Mouse (Mus musculus) gonadal fat pad, adult 2 months (tissue): ENCODE results near the gene Foxj1. TPM values are rescaled to one million over a fixed set of nuclear protein-coding genes. Genes with fewer than 3 reads are reported as not detected.

Experiments used
- DNase-seq: peaks from one replicate; pipeline ENCODE4 v3.0.0-alpha.2; 2012; ENCODE audit warnings: low read depth
- polyA plus RNA-seq: library from polyadenylated mRNA; depleted of rRNA; stranded (reverse); fragments of >200 nt; gene quantifications from 2 replicates; pipeline ENCODE4 v1.2.3, GENCODE M21; 2012

Gene Foxj1
- polyA plus RNA-seq, 1 experiment, result 10.8 TPM

- DNase-seq, result peak; percentile 47
Measured at GRCm38 (mm10) chr11:116306126-116306982, 28.8 kb downstream of the Foxj1 start.

GRCm38 (mm10) chr11:116305423-116305822 is 29.8 kb downstream of the Foxj1 start:
- DNase-seq, result no peak

GRCm38 (mm10) chr11:116298621-116299020 is 36.6 kb downstream of the Foxj1 start:
- no peak for DNase-seq

- DNase-seq, result no peak
Measured at GRCm38 (mm10) chr11:116298221-116298620, 37.0 kb downstream of the Foxj1 start.

- DNase-seq, result no peak
Measured at GRCm38 (mm10) chr11:116297017-116297416, 38.2 kb downstream of the Foxj1 start.

- peak; percentile 49 for DNase-seq
Measured at GRCm38 (mm10) chr11:116296191-116296734, 38.9 kb downstream of the Foxj1 start.

- DNase-seq, result no peak
Measured at GRCm38 (mm10) chr11:116294319-116294718, 40.9 kb downstream of the Foxj1 start.

- DNase-seq, result no peak
Measured at GRCm38 (mm10) chr11:116293538-116294137, 41.6 kb downstream of the Foxj1 start.

- DNase-seq, result no peak
Measured at GRCm38 (mm10) chr11:116292401-116292800, 42.8 kb downstream of the Foxj1 start.

GRCm38 (mm10) chr11:116290556-116290955 is 44.6 kb downstream of the Foxj1 start:
- no peak for DNase-seq

- DNase-seq, result no peak
Measured at GRCm38 (mm10) chr11:116287351-116287750, 47.8 kb downstream of the Foxj1 start.

- no peak for DNase-seq
Measured at GRCm38 (mm10) chr11:116285770-116286191, 49.4 kb downstream of the Foxj1 start.

GRCm38 (mm10) chr11:116283982-116284381 is 51.2 kb downstream of the Foxj1 start:
- DNase-seq, result no peak

- no peak for DNase-seq
Measured at GRCm38 (mm10) chr11:116282912-116283521, 52.2 kb downstream of the Foxj1 start.

- DNase-seq, result no peak
Measured at GRCm38 (mm10) chr11:116282089-116282488, 53.1 kb downstream of the Foxj1 start.

GRCm38 (mm10) chr11:116281671-116282070 is 53.5 kb downstream of the Foxj1 start:
- DNase-seq, result no peak

- DNase-seq, result no peak
Measured at GRCm38 (mm10) chr11:116280751-116281663, 54.2 kb downstream of the Foxj1 start, which contains the start of gene Galr2. Galr2 (plus strand) TSS chr11:116280939.
